Mouse (Mus musculus) liver, postnatal 0 days (tissue): ENCODE data around the gene Tchh.

Source experiments
- CTCF ChIP-seq: sonication (generic); IDR thresholded peaks from 2 replicates; pipeline ENCODE4 v1.5.1; 2016; ENCODE audit warnings: antibody characterized with exemption, low read depth
- EP300 ChIP-seq: IDR thresholded peaks from 2 replicates; pipeline ENCODE4 v1.6.1; 2016; ENCODE audit warnings: antibody characterized with exemption, low read depth, mild to moderate bottlenecking

DNA sequence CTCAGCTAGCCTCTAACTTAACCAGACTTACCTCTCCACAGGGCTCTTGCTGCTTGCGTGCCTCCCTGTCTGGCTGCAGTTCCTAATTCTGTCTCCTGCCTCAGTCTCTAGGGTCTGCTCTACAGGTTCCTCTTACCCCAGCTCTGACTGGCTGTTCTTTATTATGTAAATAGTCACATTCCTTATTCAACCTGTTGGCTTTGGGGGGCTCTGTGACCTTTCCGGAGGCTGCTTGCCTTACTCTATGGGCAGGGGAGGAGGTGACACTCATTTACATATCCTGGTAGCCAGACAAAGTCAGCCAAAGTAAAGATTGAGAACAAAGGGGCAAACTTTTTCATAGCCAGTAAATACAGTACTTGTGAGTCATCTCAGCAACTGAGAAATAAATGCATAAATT lies 30.2 kb upstream of the Tchh start:
- TF ChIP-seq CTCF (no peak), EP300 (no peak)
